Mouse (Mus musculus): Measurements from ENCODE around the gene Sod1. TPM values are rescaled to one million over a fixed set of nuclear protein-coding genes. Genes with fewer than 3 reads are reported as not detected.

Gene Sod1
- total and polyA plus RNA-seq, 3 experiments: 532 to 1,226 (median 634) TPM

DNA sequence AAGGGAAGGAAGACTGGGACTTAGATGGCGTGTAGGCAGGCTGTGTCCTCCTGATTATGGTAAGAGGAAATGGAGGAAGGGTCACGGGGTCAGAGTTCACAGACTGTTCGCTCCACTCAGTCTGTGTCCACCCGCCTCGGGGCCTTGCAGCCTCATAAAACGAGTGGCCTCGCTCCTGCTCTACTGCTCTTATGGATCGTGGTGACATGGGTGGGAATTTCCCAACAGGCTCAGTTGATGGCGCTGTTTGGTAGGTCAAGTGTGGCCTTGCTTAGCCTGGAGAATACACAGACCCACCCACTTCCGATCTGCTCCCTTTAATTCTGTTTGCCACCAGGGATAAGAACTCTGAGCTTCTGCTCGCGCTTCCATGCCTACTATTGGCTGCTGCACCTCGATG is 33.1 kb upstream of the Sod1 start:
- Histone ChIP-seq H3K9ac (ENCODE audit: insufficient read depth, low read depth) (no peak overlapping the region), H3K27me3 (replicated peaks) (peaks cover 6% of the 10 kb centered on the region), H3K4me1 (ENCODE audit: control insufficient read depth in 1 of 2, insufficient read depth in 2 of 2) (peaks cover 4 to 5% of the 10 kb centered on the region in 2 experiments; a peak in 2 of 4 replicates), H3K79me2 (replicated peaks; ENCODE audit: control insufficient read depth, extremely low read depth, insufficient read depth, poor library complexity, severe bottlenecking) (no peaks in the 10 kb centered on the region), H3K36me3 (replicated peaks in 1 of 2; ENCODE audit: control insufficient read depth in 1 of 2, insufficient read depth in 1 of 2, low read length in 1 of 2) (no peaks in the 10 kb centered on the region), H3K9me3 (replicated peaks; ENCODE audit: low read length) (no peaks in the 10 kb centered on the region), H3K27ac (ENCODE audit: insufficient read depth, low read depth) (no peak overlapping the region), H3K4me2 (ENCODE audit: insufficient read depth, low read depth, poor library complexity, severe bottlenecking) (peak overlapping the region; percentile 4), H3K4me3 (replicated peaks in 1 of 3; ENCODE audit: low read depth in 2 of 3, low read length in 2 of 3, poor library complexity in 1 of 3) (no peak overlapping the region)
- TF ChIP-seq RAD21 (IDR thresholded peaks at IDR 0.05; ENCODE audit: low read depth, low read length): peak; percentile 67
- no peak for TF ChIP-seq CHD2 (IDR thresholded peaks at IDR 0.05; ENCODE audit: low read length)
- peak in 1 of 2 experiments; percentile 64; a peak in 2 of 4 replicates for TF ChIP-seq CTCF (conservative IDR thresholded peaks at IDR 0.05 in 1 of 2, IDR thresholded peaks at IDR 0.05 in 1 of 2; ENCODE audit: low read depth in 2 of 2, low read length in 2 of 2)
- no peak for TF ChIP-seq EP300 (IDR thresholded peaks at IDR 0.05; ENCODE audit: low read length)
- TF ChIP-seq USF2 (conservative IDR thresholded peaks at IDR 0.05; ENCODE audit: low read depth, low read length): no peak
- TF ChIP-seq MAZ (IDR thresholded peaks at IDR 0.05; ENCODE audit: low read depth, low read length): no peak
- TF ChIP-seq MAX (IDR thresholded peaks at IDR 0.05; ENCODE audit: low read length): no peak
- peak; percentile 34 for TF ChIP-seq SMC3 (IDR thresholded peaks at IDR 0.05; ENCODE audit: low read depth, low read length)
- in situ Hi-C loops (cut with MboI; ENCODE audit: low pct_ligation_motif_present, low pct_unique_long_range_greater_than_20kb, low sequenced_read_pairs) (loop anchor here (5.0 to 25.0 kb wide), 3 partner anchors 340 to 1800 kb away; no protein-coding TSS in a partner anchor), dilution Hi-C loops (cut with MboI; ENCODE audit: extremely low pct_ligation_motif_present, extremely low pct_unique_long_range_greater_than_20kb, low sequenced_read_pairs) (no loop called here)
- DNase-seq (ENCODE audit: extremely low read depth): no peak

DNA sequence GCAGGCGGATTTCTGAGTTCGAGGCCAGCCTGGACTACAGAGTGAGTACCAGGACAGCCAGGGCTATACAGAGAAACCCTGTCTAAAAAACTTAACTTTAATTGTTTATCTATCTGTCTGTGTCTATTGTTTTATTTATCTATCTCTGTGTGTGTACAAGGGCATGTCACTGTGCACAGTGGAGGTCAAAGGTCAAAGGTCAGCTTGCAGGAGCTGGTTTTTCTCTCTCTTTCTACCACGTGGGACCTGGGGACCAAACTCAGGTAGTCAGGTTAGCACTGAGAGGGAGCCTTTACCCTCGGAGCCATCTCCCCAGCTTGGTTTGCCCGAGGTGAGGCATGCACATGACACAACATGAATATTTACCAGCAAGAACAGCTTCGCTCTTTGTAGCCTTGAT is 29.3 kb upstream of the Sod1 start:
- dilution Hi-C loops (cut with MboI; ENCODE audit: extremely low pct_ligation_motif_present, extremely low pct_unique_long_range_greater_than_20kb, low sequenced_read_pairs) (no loop called here), in situ Hi-C loops (cut with MboI; ENCODE audit: low pct_ligation_motif_present, low pct_unique_long_range_greater_than_20kb, low sequenced_read_pairs) (loop anchor here (25.0 kb wide), 1 partner anchor 1804 kb away; no protein-coding TSS in a partner anchor)
- H3K9me3 ChIP-seq (replicated peaks; ENCODE audit: low read length): no peaks in the 10 kb centered on the region
- H3K36me3 ChIP-seq (replicated peaks in 1 of 2; ENCODE audit: control insufficient read depth in 1 of 2, insufficient read depth in 1 of 2, low read length in 1 of 2): no peaks in the 10 kb centered on the region
- no peak overlapping the region for H3K4me3 ChIP-seq (replicated peaks in 1 of 3; ENCODE audit: low read depth in 2 of 3, low read length in 2 of 3, poor library complexity in 1 of 3)
- TF ChIP-seq POLR2AphosphoS2 (IDR thresholded peaks at IDR 0.05; ENCODE audit: low read depth, low read length) (no peak), ELF1 (IDR thresholded peaks at IDR 0.05; ENCODE audit: low read depth, low read length) (no peak), TCF12 (IDR thresholded peaks at IDR 0.05; ENCODE audit: low read depth, low read length) (no peak), ZMIZ1 (IDR thresholded peaks at IDR 0.05; ENCODE audit: low read depth, low read length) (no peak), RCOR1 (conservative IDR thresholded peaks at IDR 0.05; ENCODE audit: low read depth, low read length) (no peak), KAT2A (IDR thresholded peaks at IDR 0.05; ENCODE audit: insufficient replicate concordance, low read length) (no peak), POLR2A (IDR thresholded peaks at IDR 0.05; ENCODE audit: low read depth, low read length) (no peak), IRF4 (IDR thresholded peaks at IDR 0.05; ENCODE audit: low read depth, low read length) (no peak), SIN3A (IDR thresholded peaks at IDR 0.05; ENCODE audit: low read length) (no peak)
- no peaks in the 10 kb centered on the region for H3K79me2 ChIP-seq (replicated peaks; ENCODE audit: control insufficient read depth, extremely low read depth, insufficient read depth, poor library complexity, severe bottlenecking)
- H3K27me3 ChIP-seq (replicated peaks): peaks cover 13% of the 10 kb centered on the region
- no peak overlapping the region for H3K4me2 ChIP-seq (ENCODE audit: insufficient read depth, low read depth, poor library complexity, severe bottlenecking)
- no peak for DNase-seq (ENCODE audit: extremely low read depth)
- H3K27ac ChIP-seq (ENCODE audit: insufficient read depth, low read depth): no peak overlapping the region
- no peak overlapping the region for H3K9ac ChIP-seq (ENCODE audit: insufficient read depth, low read depth)
- H3K4me1 ChIP-seq (ENCODE audit: control insufficient read depth in 1 of 2, insufficient read depth in 2 of 2): peaks cover 5 to 6% of the 10 kb centered on the region in 2 experiments
